Mouse (Mus musculus): ENCODE data around the gene Fasn. TPM values are rescaled to one million over a fixed set of nuclear protein-coding genes. Genes with fewer than 3 reads are reported as not detected.
"Not testable (repeated sequence)": the region's sequence is repeated elsewhere in the genome, so short reads cannot be mapped to it uniquely, and the experiment has no call there.

The Fasn gene
- total RNA-seq, 2 experiments from 2014 or later, result 10.5 to 19.2 TPM

DNA sequence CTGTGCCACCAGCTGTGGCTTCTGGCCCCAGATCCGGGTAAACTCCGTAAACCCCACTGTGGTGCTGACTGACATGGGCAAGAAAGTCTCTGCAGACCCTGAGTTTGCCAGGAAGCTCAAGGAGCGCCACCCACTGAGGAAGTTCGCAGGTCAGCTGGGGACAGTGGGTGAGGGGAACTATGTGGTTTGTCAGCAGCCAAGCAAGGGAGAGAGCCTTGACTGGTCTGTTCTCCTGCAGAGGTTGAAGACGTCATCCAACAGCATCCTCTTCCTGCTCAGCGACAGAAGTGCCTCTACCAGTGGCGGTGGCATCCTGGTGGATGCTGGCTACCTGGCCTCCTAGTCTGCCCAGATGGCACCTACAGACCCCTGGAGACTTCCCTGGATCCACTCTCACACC, 57.3 kb downstream of the Fasn start:
- ATAC-seq (ENCODE audit: poor library complexity, severe bottlenecking), result peak; percentile 97

DNA sequence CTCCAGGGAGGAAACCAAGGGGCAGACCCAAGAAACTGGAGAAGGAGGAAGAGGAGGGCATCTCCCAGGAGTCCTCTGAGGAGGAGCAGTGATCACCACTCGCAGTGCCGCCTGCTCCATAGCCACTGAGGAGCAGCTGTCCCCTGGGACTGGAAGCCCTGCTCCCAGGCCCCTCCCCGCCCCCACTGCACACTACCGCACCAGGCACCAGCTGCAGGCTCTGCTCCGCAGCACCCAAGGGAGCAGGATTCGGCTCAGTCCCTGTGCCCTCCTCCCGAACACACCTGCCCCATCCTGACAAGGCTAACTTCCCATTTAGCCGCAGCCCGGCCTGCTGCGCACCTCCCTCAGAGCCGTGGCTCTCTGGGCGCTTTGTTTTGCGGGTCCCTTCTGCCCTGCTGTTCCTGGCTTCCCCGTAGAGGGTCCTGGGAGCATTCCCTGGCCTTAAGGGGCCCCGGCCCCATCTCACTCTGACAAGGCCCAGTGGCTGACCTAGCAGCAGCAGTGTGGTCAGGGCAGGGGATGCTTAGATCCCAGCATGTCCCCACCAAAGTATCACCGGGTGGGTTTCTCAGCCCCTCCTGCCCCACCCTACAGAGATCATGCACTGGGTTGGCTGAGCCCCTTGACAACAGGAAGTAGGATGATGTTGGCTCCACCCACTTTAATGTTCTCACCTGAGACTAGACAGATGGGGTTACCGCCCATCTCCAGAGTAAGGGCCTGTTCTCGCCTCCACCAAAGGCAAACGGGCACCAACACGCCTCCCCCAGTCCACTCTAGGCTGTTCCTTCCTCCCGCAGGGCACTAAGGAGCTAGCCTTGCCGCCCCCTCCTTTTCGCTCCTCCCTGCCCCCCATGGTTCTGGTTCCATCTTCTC, 61.0 kb downstream of the Fasn start:
- 0 out of 2 replicates have a peak, but pooled peaks have one; percentile 6 for ATAC-seq (ENCODE audit: poor library complexity, severe bottlenecking)

DNA sequence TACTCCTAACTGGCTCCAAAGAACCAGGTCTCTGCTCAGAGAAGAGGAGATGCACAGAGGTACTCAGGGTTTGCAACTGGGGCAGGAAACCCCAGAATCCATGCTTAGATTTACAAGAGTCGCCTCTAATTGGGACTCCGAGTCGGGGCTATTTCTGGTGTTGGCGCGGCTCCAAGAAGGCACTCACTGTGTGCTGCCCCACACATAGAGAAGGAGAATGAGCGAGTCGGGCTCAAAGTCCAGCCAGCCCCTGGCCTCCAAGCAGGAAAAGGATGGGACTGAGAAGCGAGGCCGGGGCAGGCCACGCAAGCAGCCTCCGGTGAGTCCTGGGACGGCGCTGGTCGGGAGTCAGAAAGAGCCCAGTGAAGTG, 61.7 kb downstream of the Fasn start, which contains the start of gene Hmga1b:
TSS of gene Hmga1b (plus strand) at position 123 of the 370 bp plus-strand sequence.
- ATAC-seq (ENCODE audit: poor library complexity, severe bottlenecking), result not testable (repeated sequence)

DNA sequence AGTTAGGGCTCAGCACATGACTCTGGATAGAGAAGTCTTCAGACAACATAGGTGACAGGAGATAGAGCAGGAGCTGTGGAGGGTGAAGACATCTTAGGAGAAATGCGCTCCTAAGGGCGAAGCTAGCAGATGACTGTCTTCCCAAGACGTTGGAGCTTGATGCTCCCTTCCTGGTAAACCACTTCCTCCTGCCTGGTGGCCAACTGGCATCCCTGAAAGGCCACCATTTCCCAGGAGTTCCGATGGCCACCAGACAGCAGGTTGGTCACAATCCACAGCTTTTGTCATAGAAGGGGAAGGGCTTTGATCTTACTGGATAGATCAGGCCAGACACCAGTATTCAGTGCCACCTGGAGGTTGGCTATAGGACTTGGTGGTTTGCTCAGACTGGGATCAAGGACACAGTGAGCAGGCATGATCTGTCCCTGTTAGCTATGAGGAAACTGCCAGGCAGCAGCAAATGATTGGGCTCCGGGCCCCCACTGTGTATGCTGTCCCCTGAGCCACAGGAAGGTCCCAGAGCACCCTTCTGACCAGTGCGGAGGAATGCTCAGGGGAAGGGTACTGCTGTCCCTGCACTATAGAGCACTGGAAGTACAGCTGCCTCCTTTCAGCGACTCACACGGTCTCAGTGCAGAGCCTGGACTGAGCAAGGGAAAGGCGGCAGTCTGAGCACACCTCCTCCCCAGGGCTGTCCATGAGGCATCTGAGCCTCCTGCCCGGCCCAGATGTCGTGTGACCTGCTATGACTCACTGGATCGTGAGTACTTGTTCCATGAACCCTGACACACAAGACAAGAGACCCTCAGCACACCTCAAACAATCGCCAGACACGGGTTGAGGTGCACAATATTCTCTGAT, 62.3 kb downstream of the Fasn start:
- ATAC-seq (ENCODE audit: poor library complexity, severe bottlenecking), result no peak

DNA sequence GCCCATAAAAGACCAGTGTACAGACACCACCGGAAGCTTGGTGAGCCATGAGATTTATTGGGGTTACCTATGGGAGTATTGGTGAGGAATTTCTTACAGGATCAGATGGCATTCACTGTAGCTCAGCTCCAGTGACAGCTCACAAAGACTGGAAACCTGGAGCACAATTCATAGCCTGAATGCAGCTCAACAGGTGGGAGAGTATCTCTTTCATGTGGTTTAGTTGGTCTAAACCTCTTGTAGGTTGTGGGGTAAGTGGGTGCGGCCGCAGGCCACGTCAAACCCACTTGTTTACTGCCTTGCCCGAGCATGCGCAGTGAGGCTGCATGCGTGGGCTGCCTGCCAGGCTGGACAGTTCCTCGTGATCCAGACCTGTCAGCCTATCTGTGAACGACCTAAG, 64.1 kb downstream of the Fasn start:
- ATAC-seq (ENCODE audit: poor library complexity, severe bottlenecking), result no peak

Other genes with a start within 250 kb of the Fasn start
- 506 and 521 TPM in 2 replicates for gene Arhgdia, start 242.9 kb downstream of the Fasn start, total RNA-seq (2015)
- 226 and 275 TPM in 2 replicates for gene Arhgdia, start 242.9 kb downstream of the Fasn start, total RNA-seq (2017)
- gene Alyref, start 226.2 kb downstream of the Fasn start, total RNA-seq (2015), result 143 and 149 TPM in 2 replicates
- gene Alyref, start 226.2 kb downstream of the Fasn start, total RNA-seq (2017), result 171 and 196 TPM in 2 replicates
- gene Anapc11, start 226.1 kb downstream of the Fasn start, total RNA-seq (2015), result 79.9 and 90.6 TPM in 2 replicates
- gene Anapc11, start 226.1 kb downstream of the Fasn start, total RNA-seq (2017), result 30.0 and 32.3 TPM in 2 replicates
- not detected in 2 replicates for gene Npb, start 216.1 kb downstream of the Fasn start, total RNA-seq (2015)
- not detected in 2 replicates for gene Npb, start 216.1 kb downstream of the Fasn start, total RNA-seq (2017)
- gene Pcyt2, start 206.6 kb downstream of the Fasn start, total RNA-seq (2015), result 11.8 and 13.3 TPM in 2 replicates
- gene Pcyt2, start 206.6 kb downstream of the Fasn start, total RNA-seq (2017), result 17.3 and 22.6 TPM in 2 replicates
- gene Sirt7, start 199.3 kb downstream of the Fasn start, total RNA-seq (2015), result 51.4 and 53.6 TPM in 2 replicates
- gene Sirt7, start 199.3 kb downstream of the Fasn start, total RNA-seq (2017), result 119 and 121 TPM in 2 replicates
- 23.1 and 23.8 TPM in 2 replicates for gene Mafg, start 190.9 kb downstream of the Fasn start, total RNA-seq (2015)
- 58.7 and 68.0 TPM in 2 replicates for gene Mafg, start 190.9 kb downstream of the Fasn start, total RNA-seq (2017)
- 3.5 and 3.7 TPM in 2 replicates for gene Pycr1, start 180.8 kb downstream of the Fasn start, total RNA-seq (2015)
- gene Pycr1, start 180.8 kb downstream of the Fasn start, total RNA-seq (2017), result 2.9 TPM in 2 replicates
- gene Myadml2, start 176.4 kb downstream of the Fasn start, total RNA-seq (2015), result not detected in 2 replicates
- gene Myadml2, start 176.4 kb downstream of the Fasn start, total RNA-seq (2017), result not detected in 2 replicates
- not detected in 2 replicates for gene Notum, start 163.4 kb downstream of the Fasn start, total RNA-seq (2015)
- gene Notum, start 163.4 kb downstream of the Fasn start, total RNA-seq (2017), result not detected in 2 replicates
- gene Aspscr1, start 151.6 kb downstream of the Fasn start, total RNA-seq (2015), result 57.9 and 63.1 TPM in 2 replicates
- gene Aspscr1, start 151.6 kb downstream of the Fasn start, total RNA-seq (2017), result 59.5 and 70.2 TPM in 2 replicates
- 84.6 and 95.8 TPM in 2 replicates for gene Cenpx, start 110.8 kb downstream of the Fasn start, total RNA-seq (2015)
- gene Cenpx, start 110.8 kb downstream of the Fasn start, total RNA-seq (2017), result 67.0 and 71.5 TPM in 2 replicates
- gene Lrrc45, start 110.6 kb downstream of the Fasn start, total RNA-seq (2015), result 6.3 and 7.2 TPM in 2 replicates
- 21.0 and 21.6 TPM in 2 replicates for gene Lrrc45, start 110.6 kb downstream of the Fasn start, total RNA-seq (2017)
- 0.25 and 0.83 TPM in 2 replicates for gene Rac3, start 103.1 kb downstream of the Fasn start, total RNA-seq (2015)
- gene Rac3, start 103.1 kb downstream of the Fasn start, total RNA-seq (2017), result 1.4 TPM in 1 of 2 replicates, not detected in the other
- 24.9 and 30.0 TPM in 2 replicates for gene Dcxr, start 97.3 kb downstream of the Fasn start, total RNA-seq (2015)
- 20.0 and 25.0 TPM in 2 replicates for gene Dcxr, start 97.3 kb downstream of the Fasn start, total RNA-seq (2017)
- 7.6 and 8.5 TPM in 2 replicates for gene Cbr2, start 92.4 kb downstream of the Fasn start, total RNA-seq (2015)
- gene Cbr2, start 92.4 kb downstream of the Fasn start, total RNA-seq (2017), result 1.7 and 8.9 TPM in 2 replicates
- gene Hmga1b, start 61.8 kb downstream of the Fasn start, total RNA-seq (2015), result 10.5 and 11.9 TPM in 2 replicates
- gene Hmga1b, start 61.8 kb downstream of the Fasn start, total RNA-seq (2017), result 7.6 and 8.8 TPM in 2 replicates
- 10.4 and 14.5 TPM in 2 replicates for gene Rfng, start 40.3 kb downstream of the Fasn start, total RNA-seq (2015)
- 3.3 and 5.7 TPM in 2 replicates for gene Rfng, start 40.3 kb downstream of the Fasn start, total RNA-seq (2017)
- gene Gps1, start 40.3 kb downstream of the Fasn start, total RNA-seq (2015), result 51.4 and 70.1 TPM in 2 replicates
- 52.1 and 56.3 TPM in 2 replicates for gene Gps1, start 40.3 kb downstream of the Fasn start, total RNA-seq (2017)
- gene Dus1l, start 28.1 kb downstream of the Fasn start, total RNA-seq (2015), result 46.1 and 51.8 TPM in 2 replicates
- gene Dus1l, start 28.1 kb downstream of the Fasn start, total RNA-seq (2017), result 24.0 and 31.1 TPM in 2 replicates
- gene Ccdc57, start 108.3 kb upstream of the Fasn start, total RNA-seq (2015), result 0.30 and 1.2 TPM in 2 replicates
- 2.1 and 2.4 TPM in 2 replicates for gene Ccdc57, start 108.3 kb upstream of the Fasn start, total RNA-seq (2017)
- gene Slc16a3, start 123.9 kb upstream of the Fasn start, total RNA-seq (2015), result 21.4 and 24.6 TPM in 2 replicates
- 35.2 and 40.7 TPM in 2 replicates for gene Slc16a3, start 123.9 kb upstream of the Fasn start, total RNA-seq (2017)
- gene Csnk1d, start 166.8 kb upstream of the Fasn start, total RNA-seq (2015), result 56.0 and 64.8 TPM in 2 replicates
- gene Csnk1d, start 166.8 kb upstream of the Fasn start, total RNA-seq (2017), result 67.8 and 69.7 TPM in 2 replicates
- 52.3 and 53.9 TPM in 2 replicates for gene Cd7, start 214.9 kb upstream of the Fasn start, total RNA-seq (2015)
- gene Cd7, start 214.9 kb upstream of the Fasn start, total RNA-seq (2017), result 14.8 and 17.3 TPM in 2 replicates
- gene Sectm1b, start 239.0 kb upstream of the Fasn start, total RNA-seq (2015), result not detected in 2 replicates
- not detected in 2 replicates for gene Sectm1b, start 239.0 kb upstream of the Fasn start, total RNA-seq (2017)